Mouse (Mus musculus): Measurements from ENCODE around the gene Hs3st1.

DNA sequence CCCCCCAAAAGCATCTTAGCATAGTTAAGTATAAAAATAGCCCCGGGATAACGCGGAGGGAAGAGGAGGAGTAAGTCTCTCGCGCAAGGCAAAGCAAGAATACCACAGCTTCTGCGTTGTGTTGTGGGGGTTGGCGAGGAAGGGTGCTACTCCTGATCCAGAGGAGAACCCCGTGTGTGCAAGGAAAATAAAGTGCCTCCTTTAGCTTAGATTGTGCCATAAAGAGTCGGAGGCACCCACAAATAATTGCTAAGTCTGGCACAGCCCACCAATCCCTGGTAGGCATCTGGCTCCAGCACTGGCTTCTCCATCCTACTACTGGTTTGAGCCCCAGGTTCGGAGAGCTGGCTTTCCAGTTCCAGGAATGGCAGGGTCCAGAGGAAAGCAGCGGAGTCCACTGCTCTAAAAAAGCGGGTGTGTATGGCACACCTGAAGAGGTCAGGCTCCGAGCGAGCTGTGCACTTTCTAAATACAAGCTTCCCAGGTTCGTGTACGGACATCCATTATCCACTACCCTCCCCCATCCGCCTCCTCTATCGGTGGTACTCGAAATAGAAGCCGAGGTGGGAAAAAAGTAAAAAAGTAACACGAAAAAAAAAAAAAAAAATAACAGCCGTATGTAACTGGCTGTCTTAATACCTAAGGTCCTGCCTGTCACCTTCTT is 111.9 kb downstream of the Hs3st1 start:
- TF ChIP-seq CTCF (IDR thresholded peaks at IDR 0.05; ENCODE audit: insufficient read depth, low read depth, low read length) (no peak), POLR2A (IDR thresholded peaks at IDR 0.05; ENCODE audit: insufficient read depth, low read depth, low read length) (0 out of 2 replicates have a peak, but pooled peaks have one; percentile 5)

Measured in olfactory bulb, adult 2 months (tissue).